Mouse (Mus musculus) heart, adult 8-10 months (tissue): Measurements from ENCODE around the gene Ccdc8. TPM values are rescaled to one million over a fixed set of nuclear protein-coding genes. Genes with fewer than 3 reads are reported as not detected.

Source experiments
- DNase-seq: peaks from one replicate; pipeline ENCODE4 v3.0.0; 2022; ENCODE audit warnings: low spot score
- total RNA-seq, 4 experiments: library from RNA; stranded (reverse); gene quantifications; 2 replicates each; pipeline ENCODE4 v1.2.4; 2022

Gene Ccdc8
- total RNA-seq, 4 experiments from 2014 or later = 3.2 to 5.1 (median 4.5) TPM

DNA sequence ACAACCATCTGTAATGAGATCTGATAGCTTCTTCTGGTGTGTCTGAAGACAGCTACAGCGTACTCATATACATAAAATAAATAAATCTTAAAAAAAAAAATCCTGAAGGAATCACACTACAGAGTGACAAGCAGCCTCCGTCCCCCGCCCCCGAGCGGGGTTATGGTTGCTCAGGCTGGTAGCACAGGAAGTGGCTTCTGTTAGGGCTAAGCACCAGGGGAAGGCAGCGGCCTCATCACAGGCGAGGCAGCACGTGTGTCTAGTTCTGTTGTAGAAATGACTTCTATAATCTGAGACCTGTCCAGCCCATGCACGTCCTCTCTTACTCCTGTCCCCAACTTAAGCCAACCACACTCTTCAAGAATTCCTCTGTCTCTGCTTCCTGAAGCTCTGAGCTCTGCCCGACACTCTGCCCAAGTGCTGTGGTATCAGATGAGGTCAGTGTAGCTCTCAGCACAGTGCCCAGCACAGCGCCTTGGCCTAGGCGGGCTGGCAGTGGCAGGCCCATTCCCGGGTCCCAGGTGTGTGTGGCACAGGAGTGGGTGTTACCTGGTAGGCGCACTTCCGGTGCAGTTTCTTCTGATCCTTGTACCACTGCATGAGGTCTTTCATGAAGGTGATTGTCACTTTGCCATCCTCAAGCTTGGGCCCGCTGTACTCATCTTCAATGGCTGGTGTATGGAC, 17.0 kb downstream of the Ccdc8 start:
- no peak for DNase-seq

DNA sequence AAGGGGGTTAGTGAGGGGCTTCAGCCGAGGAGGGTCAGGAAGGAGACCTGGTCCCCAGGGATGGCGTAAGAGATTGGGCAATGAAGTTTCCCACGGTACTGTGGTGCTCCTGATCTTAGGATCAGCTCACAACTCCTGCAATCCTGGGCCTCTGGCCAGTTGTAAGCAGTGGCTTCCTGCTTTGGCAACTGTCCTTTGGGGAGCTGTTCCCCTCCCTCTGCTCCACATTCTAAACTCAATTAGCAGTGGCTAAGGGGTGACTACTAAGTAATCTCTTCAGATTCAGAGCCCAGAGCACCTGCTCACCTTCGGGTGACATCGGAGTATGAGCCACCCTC, 17.5 kb downstream of the Ccdc8 start:
- no peak for DNase-seq

DNA sequence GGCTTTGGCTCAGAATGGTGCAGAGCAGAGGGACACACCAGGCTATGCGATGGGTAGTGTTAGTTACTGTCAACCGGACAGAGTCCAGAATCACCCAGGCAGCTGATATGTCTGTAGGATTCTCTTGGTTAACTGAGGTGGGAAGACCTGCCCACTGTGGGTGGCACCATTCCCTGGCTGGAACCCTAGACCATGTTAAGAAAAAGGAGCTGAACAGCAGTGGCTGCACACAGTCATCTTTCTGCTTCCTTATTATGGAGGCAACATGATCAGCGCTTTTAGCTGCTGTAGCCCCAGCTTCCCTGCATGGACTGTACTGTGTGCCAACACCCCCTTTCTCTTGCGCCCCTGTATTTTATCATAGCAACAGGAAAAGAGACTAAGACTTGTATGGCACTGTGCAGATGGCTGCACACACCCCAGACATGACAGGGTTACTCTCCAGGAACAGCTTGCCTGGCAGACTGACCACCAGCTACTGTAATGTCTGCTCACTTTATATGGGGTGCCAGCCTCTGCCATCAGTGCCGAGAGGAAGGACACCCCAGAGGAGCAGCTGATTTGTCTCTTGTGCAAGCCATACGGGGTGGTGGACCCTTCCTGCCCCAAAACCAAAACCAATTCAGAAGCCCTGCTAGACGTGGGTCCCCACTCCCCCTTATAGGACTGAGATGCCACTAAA, 19.5 kb downstream of the Ccdc8 start:
- no peak for DNase-seq

DNA sequence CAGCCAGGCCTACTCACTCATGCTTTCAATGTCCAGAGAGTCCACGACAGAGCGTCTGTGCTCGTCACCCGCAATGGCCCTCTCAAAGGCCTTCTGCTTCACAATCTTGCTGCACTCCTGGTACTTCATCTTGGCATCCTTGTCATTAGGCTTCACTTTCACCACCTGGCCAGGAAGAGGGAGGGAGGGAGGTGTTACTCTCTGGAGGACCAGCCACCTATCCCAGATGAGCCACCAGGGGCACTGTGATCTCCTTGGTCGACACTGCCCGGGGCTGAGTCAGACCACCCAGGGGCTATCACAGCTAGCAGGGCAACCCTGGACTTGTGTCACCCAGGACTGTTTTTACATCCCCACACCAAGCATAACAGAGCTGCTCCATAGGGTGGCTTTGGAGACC, 22.9 kb downstream of the Ccdc8 start:
- no peak for DNase-seq

DNA sequence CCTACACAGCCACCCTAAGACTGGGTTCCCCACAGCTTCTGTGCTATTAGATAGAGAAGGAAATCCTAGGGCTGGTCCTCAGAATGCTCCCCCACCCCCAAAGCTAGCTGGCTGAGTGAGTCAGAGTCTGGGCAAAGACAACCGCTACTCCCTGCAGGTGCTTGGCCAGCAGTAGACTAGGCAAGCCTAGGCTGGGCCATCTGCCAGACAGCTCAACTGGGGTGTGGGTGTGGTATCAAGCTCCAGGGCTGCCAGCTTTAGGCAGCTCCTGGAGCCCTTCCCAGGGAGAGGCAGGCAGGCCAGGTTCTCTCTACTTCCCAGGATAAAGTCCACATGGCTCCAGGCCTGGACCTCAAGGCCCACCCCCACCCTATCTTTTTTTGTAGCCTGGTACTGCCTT, 24.5 kb downstream of the Ccdc8 start:
- DNase-seq = peak; percentile 89

DNA sequence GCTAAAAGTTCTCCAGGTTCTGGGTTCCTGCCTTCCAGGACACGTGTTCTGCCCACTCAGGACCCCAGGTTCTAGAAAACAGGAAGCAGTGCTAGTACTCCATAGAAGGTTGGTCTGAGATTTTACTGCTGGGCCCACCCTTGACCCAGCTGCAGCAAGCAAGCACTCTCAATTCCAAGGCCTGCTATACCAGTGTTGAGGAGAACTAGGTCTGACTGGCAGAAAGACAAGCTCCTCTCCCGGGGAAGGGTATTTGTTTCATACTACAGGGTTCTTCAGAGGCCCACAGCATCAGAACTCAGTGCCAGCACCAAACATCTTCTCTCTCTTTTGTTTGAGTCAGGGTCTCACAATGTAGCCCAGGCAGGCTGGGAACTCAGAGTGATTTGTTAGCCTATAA, 25.4 kb downstream of the Ccdc8 start:
- DNase-seq = no peak

DNA sequence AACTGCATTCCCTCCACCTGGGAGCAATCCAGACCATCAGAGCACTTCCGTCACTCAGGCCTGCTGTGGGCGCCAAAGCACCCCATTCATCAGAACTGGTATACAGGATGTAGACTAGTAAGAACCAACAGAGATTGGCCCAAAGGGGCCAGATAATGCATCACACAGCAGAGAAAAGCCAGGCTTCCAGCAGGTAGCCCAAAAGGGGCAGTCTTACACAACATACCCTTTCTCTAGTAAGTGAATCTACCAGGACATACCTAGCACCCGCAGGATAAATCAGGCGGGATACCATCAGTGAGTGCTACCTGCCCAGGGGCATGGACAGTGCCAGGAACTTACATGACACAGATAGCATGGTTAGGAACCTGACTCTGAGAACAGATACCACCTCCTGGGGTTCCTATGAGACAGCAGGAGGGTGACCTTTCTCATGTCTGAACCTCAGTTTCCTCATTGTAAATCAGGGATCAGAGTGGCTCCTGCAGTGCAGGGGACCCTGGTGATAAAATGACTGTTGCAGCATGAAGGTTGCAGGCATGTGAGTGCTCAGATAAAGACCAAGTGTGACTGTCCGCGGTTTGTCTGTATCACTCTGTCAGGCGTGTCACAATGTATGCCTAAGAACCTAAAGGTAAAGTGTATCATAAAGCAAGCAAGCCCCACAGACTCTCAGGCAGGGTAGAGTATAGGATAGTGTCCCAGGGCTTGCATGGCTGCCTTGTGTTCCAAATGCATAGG, 27.1 kb downstream of the Ccdc8 start:
- no peak for DNase-seq

DNA sequence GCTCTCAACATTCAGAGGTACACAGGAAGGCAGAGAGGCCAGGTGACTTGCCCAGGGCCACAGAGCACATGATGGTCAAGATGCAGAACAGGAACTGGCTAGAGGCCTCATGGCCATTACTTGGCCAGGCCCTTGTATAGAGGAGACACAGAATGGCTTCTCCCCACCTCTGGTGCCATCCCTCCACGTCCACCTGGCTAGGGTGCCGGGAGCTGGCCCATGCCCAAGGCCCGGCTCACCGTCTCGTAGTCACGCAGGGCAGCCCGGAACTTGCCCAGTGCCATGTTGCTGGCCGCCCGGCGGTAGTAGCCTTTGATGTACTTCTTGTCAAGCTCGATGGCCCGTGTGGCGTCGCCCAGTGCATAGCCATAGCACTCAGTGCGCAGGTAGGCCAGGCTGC, 29.7 kb downstream of the Ccdc8 start:
- no peak for DNase-seq

DNA sequence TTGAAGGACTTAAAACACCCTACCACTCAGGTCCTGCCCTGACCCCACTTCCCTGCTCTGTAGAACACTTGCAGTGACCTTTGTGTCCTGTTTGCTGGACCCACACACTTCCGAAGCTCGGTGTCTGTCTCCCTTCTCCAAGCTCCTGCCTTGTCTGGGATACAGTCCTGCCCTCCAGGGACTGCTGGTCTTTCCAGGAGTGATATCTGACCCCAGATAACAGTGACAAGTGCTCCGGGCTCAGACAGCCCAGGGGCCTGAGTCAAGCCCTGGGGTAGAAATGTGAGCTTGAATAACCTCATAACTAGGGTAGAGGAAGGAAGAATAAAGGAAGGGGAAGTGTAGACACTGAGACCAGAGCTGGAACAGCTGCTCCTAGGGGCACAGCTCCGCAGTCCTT, 31.2 kb downstream of the Ccdc8 start:
- DNase-seq = no peak

DNA sequence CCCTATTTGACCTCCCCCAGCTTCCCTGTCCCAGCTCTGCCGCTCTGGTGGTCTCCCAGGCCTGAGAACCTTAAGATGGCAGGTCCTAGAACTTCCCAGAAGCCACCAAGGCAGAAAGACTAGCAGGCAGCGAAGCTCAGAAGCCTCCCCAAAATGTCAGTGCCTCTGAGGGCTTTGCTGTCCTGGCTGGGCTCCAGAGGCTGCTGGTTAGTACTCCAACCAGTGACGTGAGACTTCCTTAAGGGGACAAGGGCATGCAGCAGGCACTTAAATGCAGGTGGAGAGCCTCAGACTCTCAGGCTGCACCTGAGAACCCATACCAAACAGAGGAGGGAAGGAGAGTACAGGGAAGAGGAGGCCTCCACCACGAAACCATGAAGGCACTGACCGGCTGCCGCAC, 31.6 kb downstream of the Ccdc8 start:
- no peak for DNase-seq

DNA sequence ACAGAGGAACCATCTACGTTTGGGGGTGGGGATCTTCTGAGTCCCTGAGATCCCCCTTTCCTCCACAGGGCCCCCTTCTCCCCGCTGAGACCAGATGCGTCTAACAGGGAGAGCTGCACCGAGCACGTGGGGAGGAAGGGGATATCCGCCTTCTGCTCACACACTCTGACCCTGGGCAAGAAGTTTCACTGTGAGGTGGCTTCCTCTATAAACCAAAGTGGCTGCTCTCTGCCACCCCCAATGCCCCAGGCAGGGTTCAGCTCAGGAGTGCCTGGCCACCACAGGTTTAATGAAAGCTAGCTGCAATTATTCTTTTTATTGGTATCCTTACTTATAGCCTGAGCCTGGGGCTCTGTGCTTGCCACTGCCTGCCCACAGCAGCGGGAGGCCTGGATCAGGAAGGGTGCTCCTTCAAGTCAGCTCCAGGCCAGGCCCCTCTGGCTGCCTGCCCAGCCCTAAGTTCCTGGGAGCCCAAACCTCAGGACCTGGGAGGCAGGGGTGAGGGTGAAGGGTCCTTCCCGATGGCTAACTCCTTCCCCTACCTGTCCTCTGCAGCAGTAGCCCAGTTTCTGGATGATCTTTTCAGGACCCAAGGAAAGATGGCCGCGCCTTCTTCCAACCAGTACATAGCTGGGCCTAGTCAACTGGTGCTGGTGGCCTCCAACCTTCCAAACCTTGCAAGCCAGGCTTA, 32.5 kb downstream of the Ccdc8 start:
- no peak for DNase-seq

DNA sequence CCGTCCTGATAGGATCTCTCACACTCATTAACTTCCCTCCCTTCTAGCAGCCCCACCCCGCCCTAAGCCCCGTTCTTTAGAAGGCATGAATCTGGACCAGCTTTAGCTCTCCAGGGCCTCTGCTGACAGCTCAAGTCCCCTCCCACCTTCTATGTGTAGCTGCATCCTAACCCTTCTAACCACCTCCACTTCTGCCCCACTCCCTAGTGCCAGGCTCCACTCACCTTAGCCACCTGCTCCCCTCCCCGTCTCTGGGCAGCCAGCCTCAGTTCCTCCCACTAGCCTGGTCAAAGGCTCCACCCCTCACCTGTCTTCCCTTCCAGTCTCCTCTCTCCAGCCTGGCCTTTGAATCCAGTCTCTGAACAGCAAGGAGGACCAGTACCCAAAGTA, 33.0 kb downstream of the Ccdc8 start:
- no peak for DNase-seq

DNA sequence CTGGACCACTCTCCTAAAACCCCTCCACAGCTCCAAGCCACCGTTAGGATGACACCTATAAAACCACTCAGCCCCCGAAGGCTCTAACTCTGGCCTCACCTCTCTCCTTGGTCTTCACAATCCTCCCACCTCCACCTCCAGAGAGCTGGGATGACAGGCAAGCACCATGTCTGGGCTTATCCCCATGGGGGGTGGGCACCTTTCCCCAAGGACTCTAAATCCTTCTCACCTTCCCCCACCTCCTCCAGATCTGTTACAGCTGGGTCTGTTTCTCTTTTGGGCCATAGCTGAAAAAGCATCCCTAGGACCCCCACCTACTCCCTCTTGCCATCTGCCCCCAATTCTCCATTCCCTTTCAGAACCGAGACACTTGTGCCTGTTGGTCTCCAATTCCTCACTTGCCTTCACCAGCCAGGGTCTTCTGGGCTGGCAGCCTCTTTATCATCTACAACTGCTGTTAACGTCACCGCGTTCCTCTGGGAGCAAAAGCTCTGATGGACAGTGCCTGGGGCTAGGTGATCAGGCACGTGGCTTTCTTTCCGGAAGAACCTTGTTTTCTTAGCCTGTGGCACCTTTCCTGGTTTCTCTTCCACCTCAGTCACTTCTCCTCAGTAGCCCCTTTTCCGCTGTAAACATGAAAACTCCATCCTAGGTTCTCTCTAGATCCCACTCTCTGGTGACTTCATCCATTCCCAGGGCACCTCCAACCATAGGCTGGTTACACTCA, 33.6 kb downstream of the Ccdc8 start:
- DNase-seq = no peak

DNA sequence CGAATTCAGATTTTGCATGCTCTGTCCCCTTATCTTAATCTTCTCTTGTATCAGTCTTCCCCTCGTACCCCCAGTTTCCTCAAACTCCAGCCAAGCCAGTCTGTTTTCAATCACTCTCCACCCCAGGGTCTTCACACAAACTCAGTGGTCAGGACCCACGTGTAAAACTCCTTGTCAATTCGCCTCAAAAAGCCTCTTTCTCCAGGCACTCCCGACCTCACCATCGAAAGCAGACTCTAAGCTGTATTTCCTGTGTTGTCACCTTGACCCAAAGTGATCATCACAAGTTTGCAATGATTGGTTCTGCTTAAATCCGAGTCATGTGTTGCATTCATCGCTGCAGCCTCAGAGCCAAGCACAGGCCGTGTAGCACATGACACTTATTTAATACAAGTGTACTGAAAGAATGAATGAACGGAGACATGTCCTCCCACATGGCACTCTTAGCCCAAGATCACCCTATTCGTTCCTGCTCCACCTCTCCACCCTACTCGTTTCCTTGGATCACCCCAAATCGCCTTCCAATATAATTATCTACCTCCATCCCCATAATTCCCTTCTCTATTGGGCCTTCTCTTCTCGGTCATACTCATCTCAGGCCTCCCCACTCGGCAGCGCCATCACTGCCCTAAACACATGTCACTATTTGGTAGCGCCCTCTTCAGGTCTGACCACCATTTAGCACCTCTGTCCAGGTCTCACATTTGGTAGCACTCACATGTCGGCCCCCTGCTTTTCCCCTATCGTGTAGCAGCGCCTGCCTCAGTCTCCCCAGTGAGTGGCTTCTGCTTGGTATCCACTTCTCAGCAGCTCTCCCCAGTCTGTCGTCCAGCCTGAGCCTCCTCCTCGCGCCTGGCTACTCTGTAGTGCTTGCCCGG, 34.4 kb downstream of the Ccdc8 start:
- peak; percentile 33 for DNase-seq

DNA sequence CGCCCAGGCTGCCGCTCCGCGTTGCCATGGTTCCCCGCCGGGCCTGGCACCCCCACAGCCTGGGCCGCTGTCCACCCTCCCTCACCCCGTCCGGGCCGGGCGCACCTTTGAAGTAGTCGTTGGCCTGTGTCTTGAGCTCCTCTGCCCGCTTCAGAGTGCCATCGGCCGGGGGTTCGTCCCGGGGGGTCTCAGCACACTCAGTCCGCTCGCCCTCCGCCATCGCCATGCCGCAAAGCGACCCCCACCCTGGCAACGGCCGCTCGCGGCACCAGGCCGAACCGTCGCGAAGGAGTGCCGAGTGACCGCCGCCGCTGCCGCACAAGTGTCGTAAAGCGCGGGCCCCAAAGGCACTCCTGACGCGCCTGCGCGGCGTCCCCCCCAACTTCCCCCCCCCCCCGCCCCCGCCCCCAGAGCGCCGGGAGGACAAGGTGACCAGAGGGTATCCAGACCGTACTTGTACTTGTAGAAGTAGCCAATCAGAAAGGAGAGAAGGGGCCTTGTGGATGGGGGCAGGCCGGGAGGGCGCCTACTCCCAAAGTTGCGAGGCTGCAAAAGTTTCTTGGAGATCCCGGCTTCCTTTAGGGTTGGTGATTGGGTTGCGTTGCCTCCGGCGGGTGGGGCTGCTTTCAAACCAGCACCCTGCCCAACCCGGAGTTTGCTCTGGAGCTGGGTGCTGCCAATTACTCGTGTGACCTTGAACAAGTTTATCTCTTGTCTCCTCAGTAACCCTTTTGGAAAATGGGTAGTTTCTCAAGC, 35.3 kb downstream of the Ccdc8 start, which contains the start of gene Ppp5c:
Ppp5c (minus strand) TSS at position 337 of the 756 bp plus-strand sequence.
- peak; percentile 82 for DNase-seq

DNA sequence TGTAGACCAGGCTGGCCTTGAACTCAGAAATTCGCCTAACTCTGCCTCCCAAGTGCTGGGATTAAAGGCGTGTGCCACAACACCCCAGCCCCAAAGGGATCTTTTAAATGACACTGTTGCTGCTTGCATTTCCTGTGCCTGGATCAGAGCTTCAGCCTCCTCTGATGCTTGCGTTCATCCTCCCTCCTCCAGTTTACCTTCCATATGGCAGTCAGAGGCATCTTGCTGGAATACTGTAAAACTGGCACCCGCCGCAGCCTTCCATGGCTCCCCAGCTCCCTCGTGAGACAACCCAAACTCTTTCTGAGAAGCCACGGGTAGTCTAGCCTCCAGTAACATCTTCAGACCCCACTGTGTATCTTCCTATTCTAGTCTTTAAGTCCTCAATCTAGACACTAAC, 36.4 kb downstream of the Ccdc8 start:
- DNase-seq = no peak

DNA sequence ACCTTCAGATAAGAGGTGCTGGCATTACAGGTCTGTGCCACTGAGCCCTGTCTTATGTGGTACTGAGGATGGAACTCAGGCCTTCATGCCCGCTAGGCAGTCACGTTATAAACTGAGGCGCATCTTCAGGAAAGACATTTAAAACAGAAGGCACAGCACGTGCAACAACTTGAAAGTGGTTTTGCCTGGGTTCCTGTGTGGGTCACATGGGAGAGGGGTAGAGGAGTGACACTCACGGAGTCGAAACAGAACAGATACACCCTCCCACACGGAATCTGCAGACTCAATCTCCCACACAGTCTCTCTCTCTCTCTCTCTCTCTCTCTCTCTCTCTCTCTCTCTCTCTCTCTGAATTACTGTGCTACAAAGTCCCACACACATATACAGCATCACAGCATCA, 37.7 kb downstream of the Ccdc8 start:
- no peak for DNase-seq

DNA sequence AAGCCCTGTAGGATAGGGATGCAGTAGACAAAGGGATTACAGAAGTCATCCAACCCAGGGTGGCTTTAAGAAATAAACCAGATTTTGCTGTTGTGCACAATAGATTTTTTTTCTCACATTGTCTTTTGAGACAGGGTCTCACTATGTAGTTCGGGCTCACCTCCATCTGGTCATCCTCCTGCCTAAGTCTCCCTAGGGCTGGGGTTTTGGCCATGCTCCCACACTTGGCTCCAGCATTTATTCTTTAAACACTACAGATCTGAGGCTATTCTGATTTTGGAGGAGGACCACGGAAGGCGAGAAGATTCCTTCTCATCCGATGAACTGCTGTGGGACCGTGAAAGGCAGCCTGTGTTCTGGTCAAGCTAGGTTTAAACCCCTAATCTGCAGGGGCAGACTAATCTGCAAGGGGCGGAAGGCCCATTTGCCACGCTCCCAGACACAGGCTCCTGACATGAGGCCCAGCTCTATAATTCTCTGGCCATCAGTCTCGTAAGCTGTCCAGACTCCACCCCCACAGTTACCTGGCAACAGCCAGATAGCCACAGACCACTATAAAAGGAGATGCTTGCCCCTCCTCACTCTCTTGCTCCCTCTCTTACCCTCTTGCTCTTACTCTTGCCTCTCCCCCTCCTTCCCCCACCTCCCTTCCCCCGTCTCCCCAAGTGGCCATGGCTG, 45.6 kb downstream of the Ccdc8 start:
- no peak for DNase-seq

DNA sequence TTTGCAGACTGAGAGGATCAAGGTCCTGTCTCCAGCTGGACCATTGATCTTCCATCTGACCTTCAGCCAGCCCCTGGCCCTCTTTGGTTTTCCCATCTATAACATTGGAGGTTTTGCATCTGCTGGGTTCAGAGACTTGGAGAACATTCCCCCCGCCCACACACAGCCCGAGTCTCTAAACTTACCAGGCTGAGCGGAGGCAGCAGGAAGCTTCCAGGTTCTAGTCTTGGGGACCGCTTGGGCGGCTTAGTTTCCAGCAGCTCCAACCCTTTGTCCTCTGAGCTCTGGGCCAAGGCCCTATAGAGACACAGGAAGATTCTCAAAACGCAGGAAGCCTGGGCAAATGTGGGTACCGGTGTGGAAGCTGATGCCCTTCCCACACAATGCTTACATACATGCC, 46.9 kb downstream of the Ccdc8 start:
- no peak for DNase-seq
